ENCODE assay signal across 17 mouse cellular contexts in genomic region chr10:80864446-80864845, GRCm38 (mm10). TPM values are rescaled to one million over a fixed set of nuclear protein-coding genes. Genes with fewer than 3 reads are reported as not detected.
A peak's percentile ranks its signal among the peaks of the same experiment; 100 is the strongest.
DNase-seq lines count a peak whose midpoint lies in the region; ATAC-seq lines count a peak whose summit lies in the region.
"Had no signal": no experiment of that assay in that cellular context is flagged by ENCODE, and none has a peak within 500 bp of the region (broad histone marks: within the 10 kb centered on the region; RNA-seq: fewer than 3 reads in every experiment).

No protein-coding gene starts in this region.

- no peak overlapping the region for H3K4me2 ChIP-seq in liver, embryonic 13.5 days
- H3K4me2 ChIP-seq in liver, embryonic 11.5 days: no peak overlapping the region
- H3K4me2 ChIP-seq: embryonic facial prominence, embryonic 15.5 days; heart, embryonic 11.5 days had no signal

- H3K27ac ChIP-seq in liver, embryonic 13.5 days: peak overlapping the region; percentile 100
- H3K27ac ChIP-seq in liver, embryonic 11.5 days (ENCODE audit: low read depth, low read length): no peak overlapping the region
- H3K27ac ChIP-seq: embryonic facial prominence, embryonic 15.5 days; layer of hippocampus, adult 2 months had no signal

- no peak overlapping the region for H3K9ac ChIP-seq in liver, embryonic 13.5 days
- H3K9ac ChIP-seq in liver, embryonic 11.5 days (ENCODE audit: low read depth, low read length): no peak overlapping the region
- H3K9ac ChIP-seq: embryonic facial prominence, embryonic 15.5 days had no signal

- 92% methylated on average over 16 of the region's 16 CpGs for WGBS in liver, embryonic 13.5 days (ENCODE audit: insufficient replicate concordance)
- 93% methylated on average over 16 of the region's 16 CpGs for WGBS in liver, embryonic 11.5 days

- no peak overlapping the region for H3K4me3 ChIP-seq in liver, embryonic 13.5 days (replicated peaks)
- no peak overlapping the region for H3K4me3 ChIP-seq in liver, embryonic 11.5 days (ENCODE audit: low read depth, low read length)
- H3K4me3 ChIP-seq: embryonic facial prominence, embryonic 15.5 days; layer of hippocampus, adult 2 months had no signal

- intact Hi-C loops in gastrocnemius, postnatal 14 days (cut with DNase I; ENCODE audit: low total_unique reads): loop anchor here (5.0 kb wide), 1 partner anchor 37 kb away; the partner anchor contains the start of gene Oaz1

- H3K4me1 ChIP-seq in liver, embryonic 13.5 days (replicated peaks): peaks cover 46% of the 10 kb centered on the region
- peaks cover 20% of the 10 kb centered on the region for H3K4me1 ChIP-seq in liver, embryonic 11.5 days (replicated peaks; ENCODE audit: control insufficient read depth, insufficient read depth, low read length)
- H3K4me1 ChIP-seq: embryonic facial prominence, embryonic 15.5 days had no signal

- H3K36me3 ChIP-seq in liver, embryonic 13.5 days: peaks cover 90% of the 10 kb centered on the region
- peaks cover 48% of the 10 kb centered on the region; the same call in 1 of the 2 replicates for H3K36me3 ChIP-seq in liver, embryonic 11.5 days (ENCODE audit: control insufficient read depth, insufficient read depth, low read length)

- no peak for ATAC-seq in liver, embryonic 13.5 days (ENCODE audit: low read depth)
- ATAC-seq in liver, embryonic 11.5 days (replicated peaks; ENCODE audit: low FRiP score): no peak
- ATAC-seq in cerebellum, adult (ENCODE audit: insufficient number of reproducible peaks, low FRiP score, low TSS enrichment): peak; percentile 66; the same call in 1 of the 2 replicates

- DNase-seq in liver, embryonic 13.5 days: no peak
- no peak for DNase-seq in liver, embryonic 11.5 days (ENCODE audit: low spot score)
- DNase-seq in cerebellum, adult 9-10 months: peak; percentile 89
- DNase-seq in gastrocnemius, postnatal 14 days: peak; percentile 64
- DNase-seq in testis, postnatal 14 days (ENCODE audit: low spot score): no peak
- no peak for DNase-seq in thymus, adult 18-20 months
- DNase-seq: adrenal gland, adult 8-10 months; midbrain, embryonic 14.5 days; thymus, adult 2 months had no signal

- H3K27me3 ChIP-seq in liver, embryonic 13.5 days: no peaks in the 10 kb centered on the region
- H3K27me3 ChIP-seq in liver, embryonic 11.5 days (replicated peaks; ENCODE audit: control insufficient read depth, insufficient read depth, low read length): no peaks in the 10 kb centered on the region
- H3K27me3 ChIP-seq: embryonic facial prominence, embryonic 15.5 days had no signal

- H3K9me3 ChIP-seq in liver, embryonic 13.5 days (replicated peaks): no peaks in the 10 kb centered on the region
- H3K9me3 ChIP-seq in liver, embryonic 11.5 days (ENCODE audit: control insufficient read depth, low read length): no peaks in the 10 kb centered on the region
- H3K9me3 ChIP-seq: embryonic facial prominence, embryonic 15.5 days had no signal

RNA-seq across cellular contexts. Expression of gene Tmprss9, which starts 7.2 kb away (rescaled TPM):
- 0.05 TPM in 1 of 2 replicates, not detected in the other for polyA plus RNA-seq in liver, embryonic 13.5 days (2015; fragmentation: Nextera tagmentation; extraction: Ambion mirVana)
- polyA plus RNA-seq in liver, embryonic 11.5 days (2014; fragmentation: Nextera tagmentation; extraction: Ambion mirVana): not detected in 2 replicates
- total RNA-seq in gastrocnemius, postnatal 14 days (2021): under 1 TPM in 1 of 2 experiments, not detected in 1; 0.06 TPM
- total RNA-seq: heart, postnatal 25 days had no signal
- polyA plus RNA-seq: heart, embryonic 11.5 days; kidney, embryonic 16.5 days; midbrain, embryonic 14.5 days had no signal

RNA-seq across cellular contexts. Expression of gene Sppl2b, which starts 9.4 kb away (rescaled TPM):
- polyA plus RNA-seq in liver, embryonic 13.5 days (2015; fragmentation: Nextera tagmentation; extraction: Ambion mirVana): 56.8 and 58.9 TPM in 2 replicates
- polyA plus RNA-seq in liver, embryonic 11.5 days (2014; fragmentation: Nextera tagmentation; extraction: Ambion mirVana): 58.5 and 63.8 TPM in 2 replicates
- 10 to 100 TPM; 24.0 to 28.1 TPM for total RNA-seq in gastrocnemius, postnatal 14 days (2021)

RNA-seq across cellular contexts. Expression of gene Lsm7, which starts 9.4 kb away (rescaled TPM):
- 192 and 208 TPM in 2 replicates for polyA plus RNA-seq in liver, embryonic 13.5 days (2015; fragmentation: Nextera tagmentation; extraction: Ambion mirVana)
- polyA plus RNA-seq in liver, embryonic 11.5 days (2014; fragmentation: Nextera tagmentation; extraction: Ambion mirVana): 403 and 453 TPM in 2 replicates
- total RNA-seq in gastrocnemius, postnatal 14 days (2021): 10 to 100 TPM; 24.5 to 27.7 TPM

RNA-seq across cellular contexts. Expression of gene Lingo3, which starts 20.6 kb away (rescaled TPM):
- not detected in 2 replicates for polyA plus RNA-seq in liver, embryonic 13.5 days (2015; fragmentation: Nextera tagmentation; extraction: Ambion mirVana)
- 0.05 TPM in 1 of 2 replicates, not detected in the other for polyA plus RNA-seq in liver, embryonic 11.5 days (2014; fragmentation: Nextera tagmentation; extraction: Ambion mirVana)
- total RNA-seq in gastrocnemius, postnatal 14 days (2021): 10 to 100 TPM; 11.3 to 24.5 TPM
- total RNA-seq: MEL had no signal
- polyA plus RNA-seq: heart, embryonic 11.5 days; liver, embryonic 16.5 days had no signal

RNA-seq across cellular contexts. Expression of gene Timm13, which starts 36.3 kb away (rescaled TPM):
- polyA plus RNA-seq in liver, embryonic 13.5 days (2015; fragmentation: Nextera tagmentation; extraction: Ambion mirVana): 249 and 266 TPM in 2 replicates
- polyA plus RNA-seq in liver, embryonic 11.5 days (2014; fragmentation: Nextera tagmentation; extraction: Ambion mirVana): 396 and 445 TPM in 2 replicates
- 100 to 1,000 TPM; 114 to 125 TPM for total RNA-seq in gastrocnemius, postnatal 14 days (2021)

Comparison
In these comparisons a context has a peak if more than half of its experiments do, and no peak if none do; other contexts are left out.
1. DNase-seq: peak in cerebellum, adult 9-10 months (single experiment) and gastrocnemius, postnatal 14 days (single experiment); none in liver, embryonic 13.5 days (single experiment), liver, embryonic 11.5 days (single experiment), testis, postnatal 14 days (single experiment) and thymus, adult 18-20 months (0 of 2).